Comparison of ENCODE assay signal across 21 mouse cellular contexts in the genomic region with DNA sequence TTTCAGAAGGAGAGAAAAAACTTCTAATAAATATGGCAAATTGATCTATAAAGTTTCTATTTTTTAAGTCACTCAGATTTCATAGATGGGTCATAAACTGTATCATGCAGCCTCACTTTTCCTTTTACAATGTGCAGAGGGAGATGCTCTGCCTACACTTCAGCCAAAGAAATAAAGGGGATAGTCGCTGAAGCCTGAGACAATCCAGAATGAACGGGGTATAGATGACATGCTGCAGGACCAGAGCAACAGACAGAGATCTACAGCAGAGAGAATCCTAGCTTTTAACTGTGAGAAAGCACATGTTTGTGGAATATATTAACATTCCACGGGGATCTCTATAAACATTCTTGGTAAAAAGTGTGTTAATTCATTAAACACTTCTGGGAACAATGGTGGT.
DNase-seq lines count a peak whose midpoint lies in the region; ATAC-seq and TF ChIP-seq lines count a peak whose summit lies in the region.
"Had no signal": no experiment of that assay in that cellular context is flagged by ENCODE, and none has a peak within 500 bp of the region (broad histone marks: within the 10 kb centered on the region; RNA-seq: fewer than 3 reads in every experiment).

No protein-coding gene starts in this region.

- H3K4me1 ChIP-seq in intestine, embryonic 14.5 days (replicated peaks; ENCODE audit: control insufficient read depth, insufficient read depth, low read length) = peaks cover 5% of the 10 kb centered on the region; the same call in 1 of the 2 replicates
- no peaks in the 10 kb centered on the region for H3K4me1 ChIP-seq in intestine, embryonic 16.5 days (ENCODE audit: control insufficient read depth, insufficient read depth, low read length)
- no peaks in the 10 kb centered on the region for H3K4me1 ChIP-seq in intestine, embryonic 15.5 days (replicated peaks)
- H3K4me1 ChIP-seq in intestine, postnatal 0 days (replicated peaks; ENCODE audit: control insufficient read depth, insufficient read depth, low read length) = no peaks in the 10 kb centered on the region
- H3K4me1 ChIP-seq in limb, embryonic 13.5 days = peaks cover 9% of the 10 kb centered on the region; the same call in 1 of the 2 replicates
- H3K4me1 ChIP-seq in limb, embryonic 10.5 days = peaks cover 10% of the 10 kb centered on the region; the same call in 1 of the 2 replicates

- no peaks in the 10 kb centered on the region for H3K27me3 ChIP-seq in intestine, embryonic 14.5 days (replicated peaks; ENCODE audit: control insufficient read depth, insufficient read depth, low read length)
- no peaks in the 10 kb centered on the region for H3K27me3 ChIP-seq in intestine, embryonic 16.5 days (replicated peaks; ENCODE audit: control insufficient read depth, insufficient read depth, low read length)
- no peaks in the 10 kb centered on the region for H3K27me3 ChIP-seq in intestine, embryonic 15.5 days (replicated peaks)
- no peaks in the 10 kb centered on the region for H3K27me3 ChIP-seq in intestine, postnatal 0 days (replicated peaks; ENCODE audit: control insufficient read depth, insufficient read depth, low read length)
- no peaks in the 10 kb centered on the region for H3K27me3 ChIP-seq in limb, embryonic 13.5 days
- H3K27me3 ChIP-seq in limb, embryonic 10.5 days (ENCODE audit: low read depth, poor library complexity, severe bottlenecking) = no peaks in the 10 kb centered on the region
- H3K27me3 ChIP-seq: CH12.LX, Patski had no signal

- 24% methylated on average over 3 of the region's 3 CpGs for WGBS in intestine, embryonic 14.5 days
- 35% methylated on average over 3 of the region's 3 CpGs for WGBS in intestine, embryonic 16.5 days
- WGBS in intestine, embryonic 15.5 days = 27% methylated on average over 3 of the region's 3 CpGs
- 49% methylated on average over 3 of the region's 3 CpGs for whole genome bisulfite sequencing in intestine, postnatal 0 days
- WGBS in limb, embryonic 13.5 days = 34% methylated on average over 3 of the region's 3 CpGs
- WGBS in limb, embryonic 10.5 days = 60% methylated on average over 3 of the region's 3 CpGs

- H3K9ac ChIP-seq in intestine, embryonic 14.5 days (ENCODE audit: low read length) = no peak overlapping the region
- H3K9ac ChIP-seq in intestine, embryonic 16.5 days (ENCODE audit: low read depth, low read length) = no peak overlapping the region
- no peak overlapping the region for H3K9ac ChIP-seq in intestine, embryonic 15.5 days
- no peak overlapping the region for H3K9ac ChIP-seq in intestine, postnatal 0 days (ENCODE audit: low read depth, low read length)
- H3K9ac ChIP-seq in limb, embryonic 13.5 days = no peak overlapping the region

- ATAC-seq in intestine, embryonic 14.5 days (replicated peaks; ENCODE audit: low FRiP score, low TSS enrichment, low read depth) = peak; percentile 58; the same call in 1 of the 2 replicates
- no peak for ATAC-seq in intestine, embryonic 16.5 days
- ATAC-seq in intestine, embryonic 15.5 days = peak; percentile 69
- ATAC-seq in intestine, postnatal 0 days = no peak
- peak; percentile 36; the same call in 1 of the 2 replicates for ATAC-seq in limb, embryonic 13.5 days (ENCODE audit: low FRiP score, low read depth)
- ATAC-seq: activated CD4-positive, CD25-positive, alpha-beta regulatory T cell, adult 4 months; CD4-positive, CD25-positive, alpha-beta regulatory T cell, adult 4 months; Patski had no signal

- H3K9me3 ChIP-seq in intestine, embryonic 14.5 days (ENCODE audit: control insufficient read depth, low read length) = no peaks in the 10 kb centered on the region
- no peaks in the 10 kb centered on the region for H3K9me3 ChIP-seq in intestine, embryonic 16.5 days (ENCODE audit: control insufficient read depth, low read length)
- no peaks in the 10 kb centered on the region for H3K9me3 ChIP-seq in intestine, embryonic 15.5 days
- no peaks in the 10 kb centered on the region for H3K9me3 ChIP-seq in intestine, postnatal 0 days (ENCODE audit: control insufficient read depth)
- no peaks in the 10 kb centered on the region for H3K9me3 ChIP-seq in limb, embryonic 13.5 days
- H3K9me3 ChIP-seq in limb, embryonic 10.5 days (replicated peaks) = no peaks in the 10 kb centered on the region
- H3K9me3 ChIP-seq: G1E had no signal

- no peak overlapping the region for H3K4me2 ChIP-seq in intestine, embryonic 14.5 days (ENCODE audit: low read length)
- no peak overlapping the region for H3K4me2 ChIP-seq in intestine, embryonic 16.5 days (ENCODE audit: low read depth, low read length)
- H3K4me2 ChIP-seq in intestine, embryonic 15.5 days (replicated peaks) = no peak overlapping the region
- no peak overlapping the region for H3K4me2 ChIP-seq in intestine, postnatal 0 days (replicated peaks; ENCODE audit: low read depth)
- H3K4me2 ChIP-seq in limb, embryonic 13.5 days (replicated peaks) = no peak overlapping the region

- DNase-seq in intestine, embryonic 14.5 days (ENCODE audit: low spot score) = no peak
- DNase-seq in limb, embryonic 10.5 days (ENCODE audit: low spot score) = no peak
- DNase-seq: adrenal gland, adult 2 months; adrenal gland, adult 8-10 months; adrenal gland, postnatal 10 days; adrenal gland, postnatal 14 days; adrenal gland, postnatal 25 days; adrenal gland, postnatal 36 days; B cell, adult 2 months; cerebellum, adult 11 months; cerebellum, adult 11-12 months; cerebellum, adult 18-20 months had no signal

- TF ChIP-seq CTCF in intestine, postnatal 0 days (IDR thresholded peaks at IDR 0.05; ENCODE audit: low read depth) = no peak

- H3K4me3 ChIP-seq in intestine, embryonic 14.5 days (ENCODE audit: low read depth, low read length) = no peak overlapping the region
- no peak overlapping the region for H3K4me3 ChIP-seq in intestine, embryonic 16.5 days (ENCODE audit: low read length)
- no peak overlapping the region for H3K4me3 ChIP-seq in intestine, embryonic 15.5 days (replicated peaks)
- no peak overlapping the region for H3K4me3 ChIP-seq in intestine, postnatal 0 days (ENCODE audit: low read depth, low read length)
- H3K4me3 ChIP-seq in limb, embryonic 13.5 days = no peak overlapping the region
- H3K4me3 ChIP-seq in limb, embryonic 10.5 days = no peak overlapping the region

- H3K27ac ChIP-seq in intestine, embryonic 14.5 days (ENCODE audit: low read depth) = no peak overlapping the region
- no peak overlapping the region for H3K27ac ChIP-seq in intestine, embryonic 16.5 days (ENCODE audit: low read length)
- no peak overlapping the region for H3K27ac ChIP-seq in intestine, embryonic 15.5 days
- H3K27ac ChIP-seq in intestine, postnatal 0 days (ENCODE audit: low read depth, low read length) = no peak overlapping the region
- no peak overlapping the region for H3K27ac ChIP-seq in limb, embryonic 13.5 days
- H3K27ac ChIP-seq in limb, embryonic 10.5 days = no peak overlapping the region

- H3K36me3 ChIP-seq in intestine, embryonic 14.5 days (ENCODE audit: control insufficient read depth, insufficient read depth, low read length) = no peaks in the 10 kb centered on the region
- H3K36me3 ChIP-seq in intestine, embryonic 16.5 days (ENCODE audit: control insufficient read depth, insufficient read depth, low read length) = no peaks in the 10 kb centered on the region
- H3K36me3 ChIP-seq in intestine, embryonic 15.5 days = no peaks in the 10 kb centered on the region
- no peaks in the 10 kb centered on the region for H3K36me3 ChIP-seq in intestine, postnatal 0 days (ENCODE audit: control insufficient read depth, insufficient read depth)
- H3K36me3 ChIP-seq in limb, embryonic 13.5 days = no peaks in the 10 kb centered on the region
- no peaks in the 10 kb centered on the region for H3K36me3 ChIP-seq in limb, embryonic 10.5 days
- H3K36me3 ChIP-seq: G1E had no signal

Comparison
In these comparisons a context has a peak if more than half of its experiments do, and no peak if none do; other contexts are left out.
1. ATAC-seq: peak in intestine, embryonic 14.5 days (single experiment), intestine, embryonic 15.5 days (single experiment) and limb, embryonic 13.5 days (single experiment); none in intestine, embryonic 16.5 days (single experiment) and intestine, postnatal 0 days (single experiment).